Mouse (Mus musculus) 3T3-L1 (cell line): ENCODE data around the gene Mfrp.

Experiments
- DNase-seq: peaks from one replicate; pipeline ENCODE4 v3.0.0-alpha.2; 2015; ENCODE audit warnings: low read depth, low spot score

The Mfrp gene

DNA sequence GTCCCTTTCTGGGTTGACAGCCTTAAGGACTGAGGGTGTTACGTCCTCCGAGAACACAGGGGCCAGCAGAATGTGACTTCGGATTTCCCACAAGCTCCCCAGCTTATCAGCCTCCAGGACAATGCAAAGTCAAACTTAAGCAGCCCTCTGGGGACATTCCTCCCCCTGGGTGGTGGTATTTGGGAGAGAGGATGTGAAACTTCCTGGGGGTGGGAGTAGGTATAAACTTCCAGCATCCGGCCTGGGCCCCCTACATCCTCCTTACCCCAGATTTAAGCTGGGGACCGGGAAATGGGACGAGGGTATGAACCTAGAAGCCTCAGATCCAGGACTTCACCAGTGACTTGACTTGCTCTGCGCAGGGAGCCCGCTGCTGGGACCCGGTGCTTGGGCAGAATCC, 28.1 kb downstream of the Mfrp start:
- no peak for DNase-seq

DNA sequence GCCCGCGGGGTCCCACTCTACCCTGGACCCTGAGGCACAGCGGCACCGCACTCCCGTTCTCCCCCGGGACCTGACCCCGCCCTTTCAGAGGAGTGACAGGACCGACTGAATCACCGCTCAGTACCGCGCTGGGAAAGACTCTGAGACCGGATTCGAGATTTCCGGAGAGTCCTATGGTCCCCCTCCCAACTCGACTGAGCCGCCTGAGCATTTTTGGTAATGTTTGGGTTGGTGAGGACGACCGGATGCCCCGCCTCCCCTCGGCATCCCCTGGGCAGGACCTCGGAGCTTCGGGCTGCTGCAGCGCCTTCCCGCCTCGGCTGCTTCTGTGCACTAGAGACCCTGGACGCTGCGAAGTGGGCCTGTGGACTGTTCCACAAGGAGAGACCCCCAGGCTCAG, 28.5 kb downstream of the Mfrp start:
- no peak for DNase-seq

DNA sequence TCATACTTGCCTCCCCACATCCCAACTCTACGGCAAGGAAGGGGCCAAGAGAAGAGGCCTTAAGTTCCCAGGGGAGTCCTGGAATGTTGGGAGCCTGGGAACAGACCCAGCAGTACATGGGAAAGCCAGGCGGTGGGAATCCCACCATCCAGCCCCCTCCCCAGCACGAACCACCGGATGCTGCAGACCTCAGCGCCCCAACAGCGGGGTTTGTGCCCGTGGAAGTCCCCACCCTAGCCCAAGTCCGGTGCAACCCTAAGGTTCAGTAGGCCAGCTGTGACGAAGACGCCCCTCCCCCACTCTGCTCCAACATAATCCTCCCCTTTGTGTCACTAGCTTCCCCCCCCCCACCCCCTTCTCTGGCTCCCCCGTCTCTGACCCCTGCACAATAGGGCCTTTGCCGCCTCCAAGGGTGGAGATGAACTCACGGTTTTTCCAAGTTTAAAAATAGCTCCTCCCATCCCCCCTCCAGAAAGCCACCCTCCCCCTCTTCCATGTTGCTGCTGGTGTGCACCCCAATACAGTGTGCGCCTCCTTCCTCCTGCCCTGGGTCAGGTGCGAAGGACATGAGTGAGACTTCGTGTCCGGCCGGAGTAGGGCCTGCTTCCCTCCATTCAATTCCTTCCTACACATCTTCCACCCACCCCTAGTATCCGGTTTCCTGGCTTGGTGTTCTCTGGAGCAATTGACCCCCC, 29.2 kb downstream of the Mfrp start:
- no peak for DNase-seq

DNA sequence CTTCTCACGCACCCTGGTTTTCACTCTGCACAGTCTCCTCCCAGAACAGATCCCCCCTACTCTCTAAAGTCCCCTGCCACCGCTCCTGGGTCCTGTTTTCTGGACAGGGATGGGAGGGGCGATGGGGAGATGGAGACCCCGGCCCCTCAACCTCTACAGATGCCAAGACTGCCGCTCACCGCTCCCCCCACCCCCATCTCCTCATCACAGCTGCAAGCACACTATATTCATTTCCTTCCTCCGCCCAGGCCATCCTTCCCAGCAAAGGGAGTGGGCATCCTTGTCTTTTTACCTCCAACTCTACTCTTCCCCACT, 29.7 kb downstream of the Mfrp start:
- DNase-seq: no peak

DNA sequence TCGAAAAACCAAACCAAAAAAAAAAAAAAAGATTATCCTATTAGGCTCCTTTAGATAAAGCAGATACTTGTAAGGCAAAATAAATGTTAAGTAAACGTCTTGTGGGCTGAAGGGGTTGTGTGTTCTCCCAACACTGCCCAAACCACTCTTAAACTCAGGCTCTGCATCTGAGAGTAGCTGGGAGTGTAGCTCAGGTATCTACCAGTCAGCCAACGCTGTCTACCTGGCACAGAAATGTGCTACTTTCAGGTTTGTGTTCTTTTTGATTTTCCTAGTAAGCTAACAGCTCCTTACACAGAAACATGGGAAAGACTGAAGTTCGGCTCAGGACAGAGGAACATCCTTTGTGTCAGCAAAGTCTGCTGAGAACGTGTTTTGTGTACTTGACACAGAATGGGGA, 30.7 kb downstream of the Mfrp start:
- no peak for DNase-seq

DNA sequence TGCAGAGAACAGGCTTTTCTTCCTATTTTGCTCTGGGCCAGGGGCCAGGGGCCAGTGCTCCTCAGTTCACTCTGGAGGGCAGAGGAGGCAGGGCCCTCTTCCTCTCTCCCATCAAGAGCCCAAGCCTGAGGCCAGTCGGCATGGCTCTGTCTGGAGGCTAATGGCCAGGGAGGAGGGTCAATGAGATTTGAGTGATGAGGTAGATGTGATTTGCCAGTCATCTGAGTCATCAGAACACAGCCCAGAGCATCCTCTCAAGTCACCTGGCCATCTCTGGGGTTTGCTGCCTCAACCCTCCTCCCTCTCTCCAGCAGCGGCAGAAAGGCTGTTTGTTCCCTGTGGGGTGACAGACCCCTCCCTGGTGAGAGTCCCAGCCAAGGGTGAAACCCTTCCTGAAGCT, 31.8 kb downstream of the Mfrp start:
- DNase-seq: peak; percentile 46

DNA sequence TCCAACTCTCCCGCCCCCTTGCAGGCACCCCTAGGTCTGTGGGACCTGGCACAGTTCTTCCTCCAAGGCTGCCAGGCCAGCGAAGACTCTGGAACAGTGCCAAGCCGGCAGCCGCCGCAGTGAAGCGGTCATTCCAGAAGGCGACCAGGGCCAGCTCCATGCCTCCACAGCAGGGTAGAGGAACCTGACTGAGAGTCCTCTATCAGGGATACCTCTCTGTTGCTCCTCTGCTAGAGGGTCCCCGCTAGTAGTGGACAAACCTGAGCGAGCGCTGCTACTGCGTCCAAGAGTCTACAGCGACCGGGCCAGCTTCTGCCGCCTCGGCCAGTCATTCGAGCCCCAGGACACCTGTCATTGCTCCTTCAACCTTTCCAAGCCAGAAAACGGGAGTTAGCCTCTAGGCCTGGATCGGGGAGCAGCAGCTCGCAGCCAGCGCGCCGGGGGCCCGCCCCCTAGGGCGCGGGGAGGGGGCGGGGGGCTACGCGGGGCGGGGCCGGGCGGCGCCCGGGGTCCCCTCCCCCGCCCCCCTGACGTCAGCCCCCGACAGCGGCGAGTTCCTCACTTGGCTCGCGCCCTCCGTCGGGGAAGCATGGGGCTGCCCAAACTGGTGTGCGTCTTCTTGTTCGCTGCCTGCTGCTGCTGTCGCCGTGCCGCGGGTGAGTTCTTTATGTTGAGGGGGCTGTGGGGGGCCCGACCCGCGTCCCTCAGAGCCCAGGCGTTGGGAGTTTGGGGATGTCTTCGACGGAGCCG, 32.7 kb downstream of the Mfrp start, which contains the start of gene Mcam:
TSS of gene Mcam (plus strand) at position 369 of the 750 bp plus-strand sequence.
- no peak for DNase-seq

DNA sequence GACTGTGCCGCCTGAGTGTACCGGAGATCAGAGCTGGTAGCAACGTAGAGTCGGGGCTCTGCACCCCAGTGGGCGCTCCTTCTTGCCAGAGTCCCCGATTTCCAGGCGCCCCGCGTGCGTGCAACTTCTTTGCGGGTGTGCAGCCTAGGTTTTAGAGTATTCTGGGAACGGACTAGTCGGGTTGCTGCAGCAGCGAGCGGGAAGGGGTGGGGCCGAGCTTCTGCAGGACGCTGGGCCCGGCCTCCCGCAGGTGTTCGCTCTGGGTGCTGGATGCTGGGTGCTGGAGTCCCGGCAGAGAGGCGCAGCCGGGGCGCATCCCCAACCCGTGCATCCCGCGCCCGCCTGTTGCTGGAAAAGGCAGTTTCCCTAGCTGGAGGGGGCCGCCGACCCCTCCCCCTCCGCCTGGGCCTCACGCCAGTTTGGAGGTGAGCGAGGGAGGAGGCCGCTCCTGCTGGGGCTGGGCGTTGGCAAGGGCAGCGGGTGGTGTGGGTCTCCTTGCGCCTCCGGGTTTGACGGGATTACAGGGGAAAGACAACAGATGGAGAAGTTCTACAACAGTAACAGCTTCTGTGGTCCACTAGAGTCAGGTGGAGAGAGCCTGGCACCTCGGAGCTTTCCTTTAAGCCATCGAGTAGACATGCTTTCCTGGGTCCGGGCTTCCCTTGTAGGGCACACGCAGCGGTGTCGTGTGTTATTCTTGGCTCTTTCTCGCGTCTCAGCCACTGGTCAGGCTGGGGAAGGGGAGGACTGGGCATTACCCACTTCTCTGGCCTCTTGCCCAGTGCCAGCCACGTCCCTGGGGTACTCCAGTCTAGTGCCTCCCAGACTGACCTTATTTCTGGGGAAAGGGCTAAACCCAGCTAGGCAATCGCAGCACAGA, 33.6 kb downstream of the Mfrp start:
- peak; percentile 44 for DNase-seq

DNA sequence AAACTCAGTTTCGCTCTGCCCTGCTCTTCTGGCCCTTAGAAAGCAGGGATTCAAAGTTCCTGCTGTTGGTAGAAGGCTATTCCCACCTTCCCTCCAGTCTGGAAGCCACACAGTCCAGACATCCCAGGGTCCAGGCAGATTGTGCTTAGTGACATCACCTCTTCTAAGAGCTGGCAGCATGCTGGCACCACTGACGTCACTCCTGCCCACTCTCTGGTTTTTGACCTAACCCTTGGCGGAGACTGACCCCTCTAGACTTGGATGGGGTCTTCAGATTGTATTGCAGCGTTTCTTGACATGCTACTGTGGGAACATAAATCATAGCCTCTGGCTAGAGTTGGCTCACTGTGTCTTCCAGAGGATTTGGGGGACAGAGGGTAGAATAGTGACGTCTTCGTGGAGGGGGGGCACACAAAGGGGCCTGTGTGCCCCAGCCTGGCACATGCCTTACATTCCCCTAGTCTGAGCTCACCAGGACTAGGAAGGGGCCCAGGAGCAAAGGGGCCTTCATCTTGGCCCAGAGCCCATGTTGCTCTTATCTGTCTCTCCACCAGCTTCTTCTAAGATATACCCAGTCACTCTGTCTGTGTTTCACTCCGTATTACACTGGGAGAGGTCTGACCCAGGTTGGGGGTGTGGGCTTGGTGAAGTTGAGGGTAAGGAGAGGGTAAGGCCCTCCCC, 34.3 kb downstream of the Mfrp start:
- DNase-seq: peak; percentile 14

DNA sequence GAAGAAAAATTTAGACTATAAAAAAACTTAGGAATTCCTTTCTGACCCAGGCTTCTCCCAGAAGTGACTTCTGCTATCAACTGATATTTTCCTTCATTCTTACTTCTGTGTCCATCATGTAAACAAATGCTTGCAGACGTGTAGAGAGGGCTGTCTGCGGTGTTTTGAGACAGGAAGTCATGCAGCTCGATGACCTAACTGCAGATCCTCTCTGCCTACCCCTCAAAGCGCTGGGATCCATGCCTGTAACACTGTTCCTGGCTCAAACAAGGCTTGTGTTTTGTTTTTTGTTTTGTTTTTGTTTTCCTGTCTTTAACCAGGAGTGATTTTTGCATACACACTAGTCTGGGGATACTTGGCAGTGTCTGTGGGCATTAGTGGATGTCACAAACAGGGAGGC, 36.3 kb downstream of the Mfrp start:
- DNase-seq: no peak

DNA sequence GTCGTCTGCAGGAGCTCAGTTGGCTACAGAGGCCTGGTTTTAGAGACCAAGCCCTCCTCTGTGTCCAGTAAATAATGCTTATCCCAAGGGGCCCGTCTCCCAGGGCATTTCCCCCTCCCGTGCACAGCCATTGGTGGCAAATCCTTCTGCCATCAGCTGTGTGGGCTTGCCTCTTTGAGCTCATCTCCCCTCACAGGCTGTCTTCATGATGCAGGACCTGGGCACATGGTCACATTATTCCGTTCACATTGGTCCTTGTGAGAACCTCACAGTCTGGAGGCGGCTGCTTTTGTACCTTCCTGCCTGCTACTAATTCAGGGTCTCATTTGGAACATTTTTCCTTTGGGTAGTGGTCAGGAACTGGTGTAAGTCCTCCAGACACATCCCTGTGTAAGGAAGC, 40.4 kb downstream of the Mfrp start:
- DNase-seq: no peak

DNA sequence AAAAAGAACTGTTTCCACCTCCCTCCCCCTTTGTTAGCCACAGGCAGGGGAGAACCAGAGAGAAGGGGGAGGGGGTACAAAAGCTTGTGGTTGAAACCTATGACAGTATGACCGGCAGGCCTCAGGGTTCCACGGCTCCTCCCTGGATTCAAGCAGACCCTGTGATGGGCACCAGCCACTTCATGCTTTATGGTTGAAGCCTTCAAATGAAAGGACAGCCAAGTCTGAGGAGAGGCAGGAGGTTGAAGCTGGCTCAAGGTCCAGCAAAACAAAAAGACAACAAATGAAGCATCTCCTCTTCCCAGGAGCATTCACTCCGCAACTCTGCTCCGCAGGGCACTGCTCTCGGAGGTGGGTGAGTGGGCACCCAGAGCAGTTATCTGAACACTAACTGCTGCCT, 41.9 kb downstream of the Mfrp start:
- no peak for DNase-seq

DNA sequence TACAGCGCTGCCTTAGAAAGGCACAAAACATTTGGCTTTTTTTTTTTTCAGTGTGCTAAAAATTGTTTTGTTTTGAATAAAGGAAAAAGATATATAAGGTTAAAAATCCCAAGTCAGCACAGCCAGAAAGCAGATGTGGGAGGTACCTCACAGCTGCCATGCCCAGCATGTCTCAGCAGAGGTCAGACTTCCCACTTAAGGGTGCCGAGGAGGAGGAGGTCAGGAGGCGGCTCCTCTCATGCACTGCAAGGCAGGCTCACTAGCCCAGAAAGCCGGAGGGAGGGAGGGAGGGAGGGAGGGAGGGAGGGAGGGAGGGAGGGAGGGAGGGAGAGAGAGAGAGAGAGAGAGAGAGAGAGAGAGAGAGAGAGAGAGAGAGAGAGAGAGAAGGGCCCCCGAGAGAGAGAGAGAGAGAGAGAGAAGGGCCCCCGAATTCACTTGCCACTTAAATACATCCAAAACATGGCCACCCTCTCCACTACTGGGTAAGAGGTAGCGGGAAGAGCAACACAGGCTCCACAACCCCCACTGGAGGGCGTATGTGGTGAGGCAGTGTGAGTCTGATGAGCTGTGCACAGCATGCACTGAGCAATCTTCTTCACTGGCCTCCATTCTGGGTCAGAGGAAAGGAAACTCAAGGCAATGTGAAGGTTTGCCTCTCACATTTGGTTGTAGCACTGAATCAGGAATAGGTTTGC, 42.6 kb downstream of the Mfrp start:
- no peak for DNase-seq

DNA sequence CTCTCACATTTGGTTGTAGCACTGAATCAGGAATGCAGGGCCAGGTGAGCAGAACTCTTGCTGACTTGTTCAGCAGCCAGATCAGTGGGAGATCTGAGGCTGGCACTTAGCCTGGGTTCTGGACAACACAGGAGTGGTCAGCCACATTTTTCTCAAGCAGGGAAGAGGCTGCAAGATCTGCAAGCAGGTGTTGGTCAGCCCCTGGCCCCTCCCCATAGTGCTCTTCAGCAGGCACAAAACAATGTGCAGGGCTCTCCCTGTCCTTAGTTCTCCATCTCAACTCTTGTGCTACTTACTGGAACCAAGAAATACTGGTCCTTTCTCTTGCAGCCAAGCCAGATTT, 43.2 kb downstream of the Mfrp start:
- DNase-seq: no peak

DNA sequence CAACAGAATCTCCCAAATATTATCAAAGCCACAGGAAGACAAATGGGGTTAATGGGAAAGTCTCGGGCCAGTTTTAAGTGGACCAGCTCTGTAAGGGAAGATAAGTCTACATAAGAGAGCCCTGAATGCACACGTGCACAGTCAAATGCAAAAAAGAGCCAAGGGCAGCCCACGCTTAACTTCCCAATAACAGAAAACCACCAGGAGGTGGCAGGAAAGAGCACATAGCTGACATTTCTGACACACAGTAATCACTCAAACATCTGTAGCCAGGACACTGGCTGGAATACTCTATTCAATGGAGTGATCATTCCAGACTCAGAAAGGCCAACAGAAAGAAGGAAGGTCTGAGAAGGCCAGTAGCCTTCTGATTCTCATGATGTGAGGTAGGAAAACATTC, 45.8 kb downstream of the Mfrp start:
- peak; percentile 48 for DNase-seq
